ENCODE assay signal across 30 mouse cellular contexts in the genomic region with DNA sequence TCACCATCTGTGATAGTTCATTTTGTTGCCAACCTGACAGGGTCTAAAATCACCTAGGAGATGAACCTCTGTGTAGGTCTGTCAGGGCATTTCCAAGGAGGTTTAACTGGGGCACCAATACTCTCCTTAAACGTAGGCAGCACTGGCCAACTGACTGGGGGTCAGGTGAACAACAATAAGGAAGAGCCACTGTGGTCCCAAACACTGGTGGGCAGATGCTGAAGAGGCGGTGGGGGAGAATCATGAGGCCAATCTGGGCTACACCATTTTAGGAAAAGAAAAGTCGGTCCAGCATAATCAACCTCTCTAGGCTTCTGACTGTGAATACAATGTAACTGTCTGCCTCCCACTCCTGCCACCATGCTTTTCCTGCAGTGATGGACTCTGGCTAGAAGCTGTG. TPM values are rescaled to one million over a fixed set of nuclear protein-coding genes. Genes with fewer than 3 reads are reported as not detected.
DNase-seq lines count a peak whose midpoint lies in the region; ATAC-seq and TF ChIP-seq lines count a peak whose summit lies in the region.
"Had no signal": no experiment of that assay in that cellular context is flagged by ENCODE, and none has a peak within 500 bp of the region (broad histone marks: within the 10 kb centered on the region; RNA-seq: fewer than 3 reads in every experiment).

No protein-coding gene starts in this region.

- no peak overlapping the region for H3K27ac ChIP-seq in forebrain, embryonic 14.5 days (ENCODE audit: low read depth, low read length)
- H3K27ac ChIP-seq in midbrain, postnatal 0 days (ENCODE audit: low read depth, low read length), result no peak overlapping the region
- H3K27ac ChIP-seq: embryonic facial prominence, embryonic 13.5 days; forebrain, embryonic 15.5 days; heart, embryonic 13.5 days; hindbrain, embryonic 14.5 days; kidney, embryonic 15.5 days; limb, embryonic 13.5 days; liver, embryonic 14.5 days; midbrain, embryonic 15.5 days; stomach, embryonic 15.5 days had no signal

- no peak overlapping the region for H3K4me2 ChIP-seq in forebrain, embryonic 14.5 days (ENCODE audit: low read length)
- H3K4me2 ChIP-seq in midbrain, postnatal 0 days (ENCODE audit: low read depth, low read length, poor library complexity, severe bottlenecking), result no peak overlapping the region
- H3K4me2 ChIP-seq: embryonic facial prominence, embryonic 13.5 days; forebrain, embryonic 15.5 days; heart, embryonic 13.5 days; hindbrain, embryonic 14.5 days; kidney, embryonic 15.5 days; limb, embryonic 13.5 days; midbrain, embryonic 15.5 days; stomach, embryonic 15.5 days had no signal

- no peaks in the 10 kb centered on the region for H3K36me3 ChIP-seq in forebrain, embryonic 14.5 days (ENCODE audit: control insufficient read depth, insufficient read depth, low read length)
- no peaks in the 10 kb centered on the region for H3K36me3 ChIP-seq in midbrain, postnatal 0 days (ENCODE audit: insufficient read depth, low read length)
- H3K36me3 ChIP-seq: embryonic facial prominence, embryonic 13.5 days; forebrain, embryonic 15.5 days; heart, embryonic 13.5 days; kidney, embryonic 15.5 days; limb, embryonic 13.5 days; midbrain, embryonic 15.5 days; stomach, embryonic 15.5 days had no signal

- H3K27me3 ChIP-seq in forebrain, embryonic 14.5 days (replicated peaks; ENCODE audit: control insufficient read depth, insufficient read depth, low read length), result no peaks in the 10 kb centered on the region
- no peaks in the 10 kb centered on the region for H3K27me3 ChIP-seq in midbrain, postnatal 0 days (ENCODE audit: insufficient read depth, low read length)
- H3K27me3 ChIP-seq: embryonic facial prominence, embryonic 13.5 days; forebrain, embryonic 15.5 days; kidney, embryonic 15.5 days; limb, embryonic 13.5 days; midbrain, embryonic 15.5 days; stomach, embryonic 15.5 days had no signal

- DNase-seq in heart, adult 11 months, result peak; percentile 40
- DNase-seq in heart, adult 18-20 months, result no peak
- DNase-seq in layer of hippocampus, adult 11-12 months (ENCODE audit: low spot score), result peak; percentile 27
- DNase-seq in layer of hippocampus, postnatal 14 days (ENCODE audit: low spot score in 2 of 2), result peak; percentile 26 to 47
- DNase-seq in right cerebral cortex, postnatal 14 days, result peak; percentile 9
- DNase-seq in forebrain, embryonic 14.5 days (ENCODE audit: low spot score), result no peak
- DNase-seq in midbrain, postnatal 0 days (ENCODE audit: low spot score), result no peak
- DNase-seq in lung, postnatal 10 days, result no peak
- DNase-seq: adrenal gland, postnatal 10 days; cerebellum, postnatal 10 days; heart, postnatal 36 days; kidney, postnatal 4 days had no signal

- no peak overlapping the region for H3K9ac ChIP-seq in forebrain, embryonic 14.5 days (ENCODE audit: low read length)
- no peak overlapping the region for H3K9ac ChIP-seq in midbrain, postnatal 0 days (replicated peaks; ENCODE audit: low read length, poor library complexity, severe bottlenecking)
- H3K9ac ChIP-seq: embryonic facial prominence, embryonic 13.5 days; forebrain, embryonic 15.5 days; heart, embryonic 13.5 days; hindbrain, embryonic 14.5 days; kidney, embryonic 15.5 days; limb, embryonic 13.5 days; liver, embryonic 14.5 days; midbrain, embryonic 15.5 days; stomach, embryonic 15.5 days had no signal

- ATAC-seq in forebrain, embryonic 14.5 days, result no peak
- no peak for ATAC-seq in midbrain, postnatal 0 days (ENCODE audit: low FRiP score)
- ATAC-seq: CD4-positive, CD25-positive, alpha-beta regulatory T cell, adult 4 months; forebrain, embryonic 15.5 days; midbrain, embryonic 15.5 days; Patski had no signal

- no peaks in the 10 kb centered on the region for H3K4me1 ChIP-seq in forebrain, embryonic 14.5 days (ENCODE audit: control insufficient read depth, insufficient read depth, low read length)
- H3K4me1 ChIP-seq in midbrain, postnatal 0 days (ENCODE audit: insufficient read depth, low read length), result no peaks in the 10 kb centered on the region
- H3K4me1 ChIP-seq: embryonic facial prominence, embryonic 13.5 days; forebrain, embryonic 15.5 days; heart, embryonic 13.5 days; kidney, embryonic 15.5 days; limb, embryonic 13.5 days; megakaryocyte, embryonic 14.5 days; midbrain, embryonic 15.5 days; stomach, embryonic 15.5 days had no signal

- TF ChIP-seq CTCF in midbrain, postnatal 0 days (IDR thresholded peaks at IDR 0.05), result no peak

- H3K9me3 ChIP-seq in forebrain, embryonic 14.5 days (replicated peaks; ENCODE audit: control insufficient read depth, low read length), result no peaks in the 10 kb centered on the region
- no peaks in the 10 kb centered on the region for H3K9me3 ChIP-seq in midbrain, postnatal 0 days (ENCODE audit: low read length)
- H3K9me3 ChIP-seq: embryonic facial prominence, embryonic 13.5 days; forebrain, embryonic 15.5 days; heart, embryonic 13.5 days; kidney, embryonic 15.5 days; limb, embryonic 13.5 days; midbrain, embryonic 15.5 days; stomach, embryonic 15.5 days had no signal

- no peak overlapping the region for H3K4me3 ChIP-seq in forebrain, embryonic 14.5 days (ENCODE audit: low read depth, low read length)
- no peak overlapping the region for H3K4me3 ChIP-seq in midbrain, postnatal 0 days (ENCODE audit: low read depth, low read length)
- H3K4me3 ChIP-seq: embryonic facial prominence, embryonic 13.5 days; forebrain, embryonic 15.5 days; heart, embryonic 13.5 days; kidney, embryonic 15.5 days; limb, embryonic 13.5 days; megakaryocyte, embryonic 14.5 days; midbrain, embryonic 15.5 days; stomach, embryonic 15.5 days had no signal

- WGBS in forebrain, embryonic 14.5 days, result 85% methylated on average over 3 of the region's 3 CpGs
- WGBS in midbrain, postnatal 0 days, result 81% methylated on average over 3 of the region's 3 CpGs

RNA-seq across cellular contexts. Expression of a gene that starts 40.9 kb away (rescaled TPM):
- not detected for total RNA-seq in heart, adult 18-20 months (2021)
- 1 to 10 TPM; 7.1 to 7.5 TPM for total RNA-seq in layer of hippocampus, postnatal 14 days (2021)
- 5.6 and 6.5 TPM in 2 replicates for polyA plus RNA-seq in forebrain, embryonic 14.5 days (2014; fragmentation: Nextera tagmentation; extraction: Ambion mirVana)
- total RNA-seq in midbrain, postnatal 0 days (2014; rRNA removed), result 7.2 and 7.6 TPM in 2 replicates
- 22.2 and 24.7 TPM in 2 replicates for polyA plus RNA-seq in midbrain, postnatal 0 days (2015; fragmentation: Nextera tagmentation; extraction: Ambion mirVana)
- total RNA-seq: gastrocnemius, adult 18-20 months; heart, postnatal 36 days; neutrophil, adult 5-6 weeks had no signal
- polyA plus RNA-seq: CD4-positive, CD25-positive, alpha-beta regulatory T cell, adult 4 months; gonadal fat pad, adult 2 months; heart, embryonic 13.5 days; lung, embryonic 16.5 days; Patski; spleen, adult 2 months; urinary bladder, adult 2 months had no signal

RNA-seq across cellular contexts. Expression of a gene that starts 59.8 kb away (rescaled TPM):
- 10 to 100 TPM; 11.7 to 14.3 TPM for total RNA-seq in heart, adult 18-20 months (2021)
- total RNA-seq in layer of hippocampus, postnatal 14 days (2021), result 10 to 100 TPM; 22.7 to 23.5 TPM
- 8.6 and 9.6 TPM in 2 replicates for polyA plus RNA-seq in forebrain, embryonic 14.5 days (2014; fragmentation: Nextera tagmentation; extraction: Ambion mirVana)
- total RNA-seq in midbrain, postnatal 0 days (2014; rRNA removed), result 16.1 and 19.1 TPM in 2 replicates
- polyA plus RNA-seq in midbrain, postnatal 0 days (2015; fragmentation: Nextera tagmentation; extraction: Ambion mirVana), result 4.7 and 5.6 TPM in 2 replicates

Comparison
In these comparisons a context has a peak if more than half of its experiments do, and no peak if none do; other contexts are left out.
1. DNase-seq: peak in heart, adult 11 months (single experiment), layer of hippocampus, adult 11-12 months (single experiment), layer of hippocampus, postnatal 14 days (2 of 2) and right cerebral cortex, postnatal 14 days (single experiment); none in heart, adult 18-20 months (0 of 2), forebrain, embryonic 14.5 days (single experiment), midbrain, postnatal 0 days (single experiment) and lung, postnatal 10 days (single experiment).